Mouse (Mus musculus) ES-Bruce4 (cell line): ENCODE measurements around the gene Tor1aip2. TPM values are rescaled to one million over a fixed set of nuclear protein-coding genes. Genes with fewer than 3 reads are reported as not detected.

Experiments used
- H3K27ac ChIP-seq: 2 replicates; pipeline ENCODE4 v1.5.1; 2012; ENCODE audit warnings: low read length, inconsistent platforms; ENCODE audit not compliant: insufficient read depth
- H3K27me3 ChIP-seq: 2 replicates; pipeline ENCODE4 v1.6.1; 2012; ENCODE audit warnings: mild to moderate bottlenecking, low read length, inconsistent platforms; ENCODE audit not compliant: control insufficient read depth, poor library complexity, insufficient read depth, severe bottlenecking
- H3K36me3 ChIP-seq: 2 replicates; pipeline ENCODE4 v1.6.1; 2012; ENCODE audit warnings: inconsistent platforms, mild to moderate bottlenecking, low read length, moderate library complexity; ENCODE audit not compliant: control insufficient read depth, poor library complexity, insufficient read depth, severe bottlenecking
- H3K4me1 ChIP-seq: one replicate; pipeline ENCODE4 v1.8.1; 2011; ENCODE audit warnings: low read length; ENCODE audit not compliant: control insufficient read depth, insufficient read depth
- H3K4me3 ChIP-seq: 2 replicates; pipeline ENCODE4 v1.5.1; 2011; ENCODE audit warnings: low read depth, mild to moderate bottlenecking, low read length
- H3K9ac ChIP-seq: 2 replicates; pipeline ENCODE4 v1.6.1; 2012; ENCODE audit warnings: low read depth, mild to moderate bottlenecking, inconsistent platforms; ENCODE audit not compliant: poor library complexity, severe bottlenecking
- H3K9me3 ChIP-seq: replicated peaks from 2 replicates; pipeline ENCODE4 v1.6.1; 2012; ENCODE audit warnings: mild to moderate bottlenecking, low read length, inconsistent platforms; ENCODE audit not compliant: control insufficient read depth, poor library complexity, insufficient read depth, severe bottlenecking
- CTCF ChIP-seq: IDR thresholded peaks from one replicate; pipeline ENCODE4 v1.8.1; 2011; ENCODE audit warnings: low read depth, low read length
- EP300 ChIP-seq: IDR thresholded peaks from 2 replicates; pipeline ENCODE4 v1.6.1; 2011; ENCODE audit warnings: low read depth, low read length; ENCODE audit not compliant: insufficient read depth
- POLR2A ChIP-seq: IDR thresholded peaks from one replicate; pipeline ENCODE4 v1.8.1; 2011; ENCODE audit warnings: low read length; ENCODE audit not compliant: insufficient read depth
- polyA plus RNA-seq: library from polyadenylated mRNA; stranded (reverse); fragments of >200 nt; gene quantifications from 2 replicates; pipeline ENCODE4 v1.2.4, GENCODE M21; 2011; ENCODE audit warnings: low read depth; ENCODE audit not compliant: missing spikeins, insufficient read depth, insufficient read length

Gene Tor1aip2
- polyA plus RNA-seq, 1 experiment, result 178 TPM

- Histone ChIP-seq H3K4me1 (peaks cover 8% of the 10 kb centered on the region), H3K27ac (peak overlapping the region; percentile 50), H3K9me3 (no peaks in the 10 kb centered on the region), H3K36me3 (no peaks in the 10 kb centered on the region), H3K9ac (no peak overlapping the region), H3K4me3 (peak overlapping the region; percentile 13; the same call in 1 of the 2 replicates), H3K27me3 (no peaks in the 10 kb centered on the region)
- TF ChIP-seq CTCF, result no peak
- no peak for TF ChIP-seq POLR2A
- peak; percentile 76; the same call in 1 of the 2 replicates for TF ChIP-seq EP300
Observed at GRCm38 (mm10) chr1:156073169-156073821, 38.1 kb downstream of the Tor1aip2 start.

- Histone ChIP-seq H3K4me1 (peaks cover 7% of the 10 kb centered on the region), H3K9ac (no peak overlapping the region), H3K9me3 (no peaks in the 10 kb centered on the region), H3K36me3 (no peaks in the 10 kb centered on the region), H3K27me3 (no peaks in the 10 kb centered on the region), H3K4me3 (no peak overlapping the region), H3K27ac (peak overlapping the region; percentile 59; the same call in 1 of the 2 replicates)
- TF ChIP-seq EP300, result peak; percentile 79; the same call in 1 of the 2 replicates
- no peak for TF ChIP-seq POLR2A
Observed at GRCm38 (mm10) chr1:156074575-156074974, 39.4 kb downstream of the Tor1aip2 start.

GRCm38 (mm10) chr1:156076474-156076873, 41.3 kb downstream of the Tor1aip2 start:
- Histone ChIP-seq H3K27ac (peak overlapping the region; percentile 55), H3K36me3 (no peaks in the 10 kb centered on the region), H3K27me3 (no peaks in the 10 kb centered on the region), H3K4me1 (peaks cover 7% of the 10 kb centered on the region), H3K4me3 (no peak overlapping the region), H3K9me3 (no peaks in the 10 kb centered on the region), H3K9ac (no peak overlapping the region)
- TF ChIP-seq EP300 (peak; percentile 95), CTCF (no peak)

- no peak overlapping the region for H3K27ac ChIP-seq
- no peaks in the 10 kb centered on the region for H3K36me3 ChIP-seq
- peaks cover 7% of the 10 kb centered on the region for H3K4me1 ChIP-seq
- H3K9ac ChIP-seq, result no peak overlapping the region
- H3K27me3 ChIP-seq, result no peaks in the 10 kb centered on the region
- no peaks in the 10 kb centered on the region for H3K9me3 ChIP-seq
- no peak for TF ChIP-seq CTCF
- TF ChIP-seq EP300, result no peak
- TF ChIP-seq POLR2A, result no peak
- H3K4me3 ChIP-seq, result no peak overlapping the region
Observed at GRCm38 (mm10) chr1:156077655-156078054, 42.5 kb downstream of the Tor1aip2 start.

GRCm38 (mm10) chr1:156084603-156085002, 49.4 kb downstream of the Tor1aip2 start:
- TF ChIP-seq POLR2A (no peak), EP300 (no peak), CTCF (no peak)
- no peak overlapping the region for H3K27ac ChIP-seq
- H3K9ac ChIP-seq, result no peak overlapping the region
- no peaks in the 10 kb centered on the region for H3K9me3 ChIP-seq
- H3K27me3 ChIP-seq, result no peaks in the 10 kb centered on the region
- H3K36me3 ChIP-seq, result no peaks in the 10 kb centered on the region
- no peaks in the 10 kb centered on the region for H3K4me1 ChIP-seq
- H3K4me3 ChIP-seq, result no peak overlapping the region

- H3K27me3 ChIP-seq, result no peaks in the 10 kb centered on the region
- H3K4me1 ChIP-seq, result no peaks in the 10 kb centered on the region
- no peaks in the 10 kb centered on the region for H3K36me3 ChIP-seq
- H3K9me3 ChIP-seq, result no peaks in the 10 kb centered on the region
- TF ChIP-seq EP300 (no peak), POLR2A (no peak), CTCF (no peak)
- H3K4me3 ChIP-seq, result no peak overlapping the region
- H3K9ac ChIP-seq, result no peak overlapping the region
- no peak overlapping the region for H3K27ac ChIP-seq
Observed at GRCm38 (mm10) chr1:156085770-156086169, 50.6 kb downstream of the Tor1aip2 start.
